10 mouse cellular contexts compared by ENCODE assay signal in genomic region chr11:88650275-88650674, GRCm38 (mm10).
DNase-seq lines count a peak whose midpoint lies in the region; ATAC-seq lines count a peak whose summit lies in the region.
"Had no signal": no experiment of that assay in that cellular context is flagged by ENCODE, and none has a peak within 500 bp of the region (broad histone marks: within the 10 kb centered on the region; RNA-seq: fewer than 3 reads in every experiment).

No protein-coding gene starts in this region.

- peak; percentile 94 for DNase-seq in retina, postnatal 1 day
- DNase-seq in retina, embryonic 14.5 days (ENCODE audit: low spot score), result no peak
- peak; percentile 21 to 64 for DNase-seq in left cerebral cortex, adult 8-10 months (ENCODE audit: low spot score in 2 of 2)
- DNase-seq in urinary bladder, adult 2 months (ENCODE audit: low spot score), result no peak
- no peak for DNase-seq in adrenal gland, postnatal 10 days
- no peak for DNase-seq in spleen, postnatal 36 days (ENCODE audit: low spot score in 2 of 2)
- no peak for DNase-seq in embryo, embryonic 11 days
- DNase-seq: liver, embryonic 13.5 days had no signal

- 42% methylated on average over 4 of the region's 4 CpGs for WGBS in heart, embryonic 13.5 days

- peaks cover 18% of the 10 kb centered on the region for H3K36me3 ChIP-seq in heart, embryonic 13.5 days

- H3K4me3 ChIP-seq in heart, embryonic 13.5 days, result no peak overlapping the region
- H3K4me3 ChIP-seq: erythroblast, embryonic 14.5 days; liver, embryonic 13.5 days had no signal

- H3K9me3 ChIP-seq in heart, embryonic 13.5 days, result no peaks in the 10 kb centered on the region
- H3K9me3 ChIP-seq: liver, embryonic 13.5 days had no signal

- ATAC-seq in heart, embryonic 13.5 days (ENCODE audit: extremely low read depth, insufficient number of reproducible peaks, low FRiP score, low TSS enrichment), result no peak

- no peak overlapping the region; the same call in 1 of the 2 replicates for H3K9ac ChIP-seq in heart, embryonic 13.5 days
- H3K9ac ChIP-seq: liver, embryonic 13.5 days had no signal

- H3K4me2 ChIP-seq in heart, embryonic 13.5 days, result no peak overlapping the region
- H3K4me2 ChIP-seq: liver, embryonic 13.5 days had no signal

- peaks cover 92% of the 10 kb centered on the region for H3K4me1 ChIP-seq in heart, embryonic 13.5 days

- peak overlapping the region; percentile 29; the same call in 1 of the 2 replicates for H3K27ac ChIP-seq in heart, embryonic 13.5 days (replicated peaks)
- H3K27ac ChIP-seq: liver, embryonic 13.5 days had no signal

- no peaks in the 10 kb centered on the region for H3K27me3 ChIP-seq in heart, embryonic 13.5 days (replicated peaks)
- H3K27me3 ChIP-seq: liver, embryonic 13.5 days had no signal

Comparison
In these comparisons a context has a peak if more than half of its experiments do, and no peak if none do; other contexts are left out.
1. DNase-seq: peak in retina, postnatal 1 day (single experiment) and left cerebral cortex, adult 8-10 months (2 of 2); none in retina, embryonic 14.5 days (single experiment), urinary bladder, adult 2 months (single experiment), adrenal gland, postnatal 10 days (single experiment), spleen, postnatal 36 days (0 of 2) and embryo, embryonic 11 days (single experiment).